Mouse (Mus musculus) layer of hippocampus, postnatal 25 days (tissue): ENCODE measurements around the gene S1pr2. TPM values are rescaled to one million over a fixed set of nuclear protein-coding genes. Genes with fewer than 3 reads are reported as not detected.
"Not testable (repeated sequence)": the region's sequence is repeated elsewhere in the genome, so short reads cannot be mapped to it uniquely, and the experiment has no call there.

Source experiments
- DNase-seq, 2 experiments: peaks; one replicate each; pipeline ENCODE4 v3.0.0; 2022; ENCODE audit warnings: mixed read lengths in 2 of 2, low spot score in 1 of 2; ENCODE audit errors: extremely low spot score in 1 of 2
- total RNA-seq, 2 experiments: library from RNA; stranded (reverse); gene quantifications; 2 replicates each; pipeline ENCODE4 v1.2.3; 2021

The S1pr2 gene
- 1 to 10 TPM; 2.5 to 3.6 TPM for total RNA-seq

DNA sequence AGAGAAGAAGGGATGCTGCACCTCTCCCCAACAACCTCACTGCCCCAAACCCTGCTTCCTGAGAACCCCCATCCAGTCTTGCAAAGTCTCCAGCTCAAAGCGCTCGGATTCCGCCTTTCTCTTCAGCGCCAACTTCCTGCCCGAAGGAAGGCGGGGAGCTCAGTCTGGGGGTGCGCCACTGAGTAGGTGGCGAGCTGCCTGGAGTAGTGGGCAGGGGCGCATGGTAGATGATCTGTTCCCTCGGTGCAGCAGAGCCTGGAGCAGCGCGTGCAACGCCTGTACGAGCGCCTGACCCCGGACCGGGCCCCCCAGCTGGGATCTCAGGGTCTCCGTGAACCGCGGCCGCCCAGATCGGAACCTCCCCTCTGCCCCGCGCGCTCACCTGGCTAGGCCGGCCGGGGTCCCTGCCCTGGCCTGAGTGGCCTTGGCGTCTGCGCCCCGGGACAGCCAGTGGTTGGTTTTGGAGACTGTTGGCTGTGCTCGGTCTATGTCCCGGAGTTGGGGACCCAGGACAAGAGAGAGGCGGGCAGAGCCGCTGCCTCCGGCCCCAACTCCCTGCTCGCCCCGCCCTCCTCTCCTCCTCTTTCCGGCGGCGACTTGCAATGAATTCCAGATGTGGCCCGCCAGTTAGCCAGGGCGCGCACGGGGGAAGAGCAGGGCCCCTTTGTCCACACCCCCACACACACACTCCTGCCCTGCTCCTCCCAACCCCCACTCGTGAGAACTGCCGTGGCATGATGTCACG lies at the start of gene S1pr2:
S1pr2 (minus strand) TSS at position 566 of the 745 bp plus-strand sequence.
- DNase-seq: peak; percentile 19 to 31

DNA sequence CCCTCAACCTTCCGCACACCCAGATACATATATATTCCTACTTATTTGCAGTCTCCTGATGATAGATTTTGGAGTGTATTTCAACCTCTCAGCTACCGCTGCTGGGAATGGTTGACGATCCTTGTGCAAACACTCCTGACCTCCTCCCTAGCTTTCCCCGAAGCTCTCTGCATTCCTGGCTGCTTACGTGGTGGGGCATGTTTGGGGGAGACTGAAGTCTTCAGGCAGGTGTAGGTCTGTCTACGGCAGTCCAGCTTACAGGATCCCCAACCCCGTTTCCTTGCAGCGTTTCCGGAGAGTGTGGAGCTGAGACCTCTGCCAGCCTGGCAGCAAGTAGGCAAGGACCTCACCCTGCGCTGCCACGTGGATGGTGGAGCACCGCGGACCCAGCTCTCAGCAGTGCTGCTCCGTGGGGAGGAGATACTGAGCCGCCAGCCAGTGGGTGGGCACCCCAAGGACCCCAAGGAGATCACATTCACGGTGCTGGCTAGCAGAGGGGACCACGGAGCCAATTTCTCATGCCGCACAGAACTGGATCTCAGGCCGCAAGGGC lies 48.8 kb upstream of the S1pr2 start:
- no peak for DNase-seq

DNA sequence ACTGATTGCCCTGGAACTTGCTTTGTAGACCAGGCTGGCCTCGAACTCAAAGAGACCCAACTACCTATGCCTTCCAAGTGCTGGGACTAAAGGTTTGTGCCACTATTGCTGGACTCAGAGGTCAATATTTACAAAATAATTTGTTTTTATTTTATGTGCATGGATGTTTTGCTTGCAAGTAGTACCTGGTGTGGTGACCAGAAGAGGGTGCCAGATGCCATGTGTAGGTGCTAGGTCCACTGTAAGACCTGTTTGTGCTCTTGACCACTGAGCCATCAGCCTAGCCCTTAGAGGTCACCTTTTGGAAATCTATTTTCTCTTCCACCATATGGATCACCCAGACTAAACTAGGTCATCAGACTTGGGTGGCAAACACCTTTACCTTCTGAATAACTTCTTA lies 46.1 kb upstream of the S1pr2 start:
- no peak for DNase-seq

DNA sequence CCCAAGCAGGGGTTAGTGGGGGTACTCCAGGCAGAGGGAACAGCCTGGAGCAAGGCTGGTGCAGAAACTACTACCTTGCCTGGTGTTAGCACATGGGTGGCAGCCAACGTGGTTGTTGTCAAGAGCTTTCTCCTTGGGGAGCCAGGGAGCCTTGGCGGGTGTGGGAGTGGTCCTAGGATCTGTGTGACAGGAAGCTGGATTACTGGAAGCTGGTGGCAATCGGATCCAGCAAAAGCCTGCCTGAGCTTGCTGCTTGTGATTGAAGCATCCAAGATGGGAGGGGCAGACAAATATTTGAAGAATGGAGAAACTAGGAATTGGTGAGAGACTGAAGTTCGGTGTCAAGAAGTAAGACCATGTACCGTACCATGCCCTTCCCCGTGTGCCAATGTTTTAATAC lies 45.7 kb upstream of the S1pr2 start:
- DNase-seq: no peak

DNA sequence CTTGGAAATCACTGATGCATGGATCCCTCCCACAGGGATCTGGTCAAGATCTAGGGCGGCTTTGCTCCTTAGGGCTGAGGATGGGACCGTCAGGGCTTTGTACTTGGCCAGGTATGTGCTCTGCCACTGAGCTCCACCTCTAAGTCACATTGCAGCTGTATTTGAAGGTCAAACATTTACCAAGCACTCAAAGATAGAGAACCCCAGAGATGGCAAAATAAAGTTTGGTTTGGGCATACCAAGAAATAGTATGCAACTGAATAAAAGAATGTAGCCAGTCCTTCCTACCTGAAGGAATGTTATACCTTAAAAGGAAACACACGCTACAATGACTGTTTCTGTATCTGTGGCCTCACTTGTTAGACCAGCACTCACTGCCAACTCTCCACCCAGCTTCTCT lies 44.8 kb upstream of the S1pr2 start:
- DNase-seq: no peak

DNA sequence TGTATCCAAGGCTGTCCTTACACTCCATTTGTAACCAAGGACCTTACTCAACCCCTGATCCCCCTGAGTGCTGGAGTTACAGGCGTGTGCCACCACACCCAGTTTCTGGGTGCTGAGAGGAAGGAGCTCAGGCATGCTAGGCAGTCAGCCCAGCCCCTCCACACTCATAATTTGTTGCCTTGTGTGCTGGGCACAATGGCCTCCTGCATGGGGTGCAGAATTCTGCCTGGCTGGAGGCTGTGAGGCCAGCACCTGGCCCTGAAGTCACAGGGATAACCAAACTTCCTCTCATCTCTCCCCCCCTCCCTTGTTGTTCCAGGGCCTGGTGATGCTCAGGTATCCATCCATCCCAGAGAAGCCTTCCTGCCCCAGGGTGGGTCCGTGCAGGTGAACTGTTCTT lies 42.0 kb upstream of the S1pr2 start:
- DNase-seq: no peak

DNA sequence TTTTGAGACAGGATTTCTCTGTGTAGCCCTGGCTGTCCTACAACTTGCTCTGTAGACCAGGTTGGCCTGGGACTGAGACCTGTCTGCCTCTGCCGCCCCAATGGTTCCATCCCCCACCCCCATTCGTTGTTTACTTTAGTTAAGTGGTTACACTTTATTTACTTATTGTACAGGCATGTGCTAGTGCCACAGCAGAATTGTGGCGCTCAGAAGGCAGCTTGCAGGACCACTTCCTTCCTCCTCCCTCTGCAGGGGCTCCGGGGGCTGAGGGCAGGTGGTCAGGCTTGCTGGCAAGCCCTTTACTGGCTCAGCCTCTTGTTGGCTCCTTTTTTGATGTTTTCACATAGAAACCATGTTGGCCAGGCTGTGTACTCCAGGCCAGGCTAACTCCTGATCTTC lies 40.6 kb upstream of the S1pr2 start:
- no peak for DNase-seq

DNA sequence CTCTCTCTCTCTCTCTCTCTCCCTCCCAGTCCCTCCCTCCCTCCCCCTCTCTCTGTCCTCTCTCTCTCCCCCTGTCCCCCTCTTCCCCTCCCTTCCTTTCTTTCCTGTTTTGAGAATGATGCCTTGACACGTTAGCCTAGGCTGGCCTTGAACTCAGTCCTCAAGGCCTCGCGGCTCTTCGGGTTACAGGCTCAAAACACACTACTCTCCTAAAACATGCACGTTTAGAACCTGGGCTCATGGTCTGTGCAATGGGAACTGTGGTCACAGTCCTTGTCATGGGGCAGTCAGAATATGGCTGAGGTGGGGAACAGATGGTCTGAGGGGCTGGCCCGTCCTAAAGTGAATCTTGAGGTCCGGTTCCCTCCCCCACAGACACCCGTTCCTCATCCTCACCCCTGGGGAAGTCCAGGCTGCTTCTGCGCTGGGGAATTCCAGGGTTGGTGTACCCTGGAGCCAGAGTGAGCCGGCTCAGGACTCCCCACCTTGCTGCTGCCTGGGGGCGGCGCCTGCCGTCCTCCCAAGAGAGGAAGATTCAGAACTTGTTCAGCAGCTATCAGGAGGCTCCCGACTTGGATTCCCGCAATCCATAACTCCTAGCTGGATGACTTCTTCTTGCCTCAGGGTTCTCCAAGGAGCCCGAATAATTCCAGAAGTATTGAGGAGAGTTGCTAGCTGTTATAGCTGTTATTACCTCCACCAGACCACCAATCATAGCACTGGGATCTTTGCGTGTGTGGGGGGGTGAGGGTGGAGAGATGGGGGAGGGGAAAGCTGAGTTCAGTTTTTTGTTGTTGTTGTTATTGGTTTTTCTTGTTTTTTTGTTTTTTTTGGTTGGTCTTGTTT lies 40.0 kb upstream of the S1pr2 start:
- no peak for DNase-seq

DNA sequence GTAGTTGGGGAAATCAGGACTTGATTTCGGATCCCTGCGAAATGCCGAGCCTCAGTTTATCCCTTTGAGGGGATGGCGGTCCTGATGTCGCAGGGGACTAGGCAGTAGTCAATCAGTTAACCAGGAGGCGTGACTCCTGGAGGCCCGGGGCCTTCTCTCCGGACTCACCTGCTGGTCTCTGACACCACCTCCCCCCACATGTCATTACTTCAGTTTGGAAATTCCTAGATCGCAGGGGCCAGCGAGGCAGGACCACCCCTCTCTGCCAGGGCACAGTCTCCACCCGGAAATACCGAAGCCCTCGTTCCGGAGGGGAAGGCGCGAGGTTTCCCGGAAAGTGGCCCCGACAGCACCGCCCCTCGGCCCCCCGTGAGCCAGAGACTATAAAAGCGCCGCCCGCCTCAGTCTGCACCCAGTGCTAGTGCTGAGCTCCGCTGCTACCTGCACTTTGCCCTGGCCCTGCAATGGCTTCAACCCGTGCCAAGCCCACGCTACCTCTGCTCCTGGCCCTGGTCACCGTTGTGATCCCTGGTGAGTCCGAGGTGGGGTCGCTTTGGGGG lies 39.1 kb upstream of the S1pr2 start, which contains the start of gene Icam1:
Icam1 (plus strand) TSS at position 415 of the 560 bp plus-strand sequence.
- peak in 1 of 2 experiments; percentile 19 for DNase-seq

DNA sequence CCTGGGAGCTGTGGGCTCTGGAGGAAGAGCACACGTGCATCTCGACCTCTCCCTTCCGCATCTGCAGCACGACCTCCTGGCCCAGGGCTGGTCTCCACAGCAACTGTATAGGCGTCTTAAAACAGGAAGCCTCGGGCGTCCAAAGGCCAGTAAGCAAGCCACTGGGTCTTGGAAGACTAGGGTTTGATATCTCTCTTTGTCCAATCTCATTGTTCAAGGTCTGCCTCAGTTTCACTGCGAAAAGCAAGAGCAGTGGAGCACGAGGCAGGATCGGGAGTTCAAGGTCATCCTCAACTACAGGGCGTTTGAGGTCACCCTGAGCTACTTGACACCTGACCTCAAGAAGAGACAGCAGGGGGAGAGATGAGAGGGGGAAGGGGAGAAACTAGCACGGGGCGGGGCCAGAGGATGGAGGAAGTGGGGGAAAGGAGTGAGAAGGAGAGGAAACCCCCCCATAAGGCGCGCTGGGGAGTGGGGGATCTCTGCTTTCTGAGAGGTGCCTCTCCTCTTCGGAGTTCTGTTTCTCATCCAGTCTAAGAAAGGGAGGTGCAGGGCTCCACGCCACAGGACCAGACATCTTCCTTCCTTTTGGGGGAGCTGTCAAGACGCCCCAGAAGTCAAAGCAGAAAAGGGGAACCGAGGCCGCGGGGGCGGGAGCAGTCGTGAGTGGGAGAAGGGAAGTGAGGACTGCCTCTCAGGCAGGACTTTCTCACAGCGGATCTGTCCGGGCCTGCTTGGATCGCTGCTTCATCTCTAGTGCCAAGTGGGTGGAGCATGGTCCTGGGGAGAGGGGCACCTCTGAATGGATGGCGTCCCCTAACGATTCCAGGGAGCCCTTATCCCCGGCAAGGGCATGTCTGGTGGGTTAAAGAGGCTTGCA lies 38.4 kb upstream of the S1pr2 start:
- DNase-seq: peak in 1 of 2 experiments; percentile 13

DNA sequence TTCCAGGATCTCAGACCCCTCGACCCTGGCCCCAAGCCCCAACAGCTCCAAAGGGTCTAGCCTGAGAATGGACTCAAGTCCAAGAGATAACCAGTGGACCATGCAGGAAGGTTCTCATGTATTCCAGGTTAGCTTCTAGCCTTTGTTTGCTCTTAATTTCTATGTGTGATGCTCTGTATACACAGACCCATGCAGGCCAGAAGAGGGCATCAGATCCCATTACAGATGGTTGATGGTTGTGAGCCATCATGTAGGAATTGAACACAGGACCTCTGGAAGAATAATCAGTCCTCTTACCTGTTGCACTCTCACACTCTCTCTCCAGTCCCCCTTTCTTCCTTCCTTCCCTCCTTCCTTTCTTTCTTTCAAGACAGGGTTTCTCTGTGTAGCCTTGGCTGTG lies 35.8 kb upstream of the S1pr2 start:
- DNase-seq: no peak

DNA sequence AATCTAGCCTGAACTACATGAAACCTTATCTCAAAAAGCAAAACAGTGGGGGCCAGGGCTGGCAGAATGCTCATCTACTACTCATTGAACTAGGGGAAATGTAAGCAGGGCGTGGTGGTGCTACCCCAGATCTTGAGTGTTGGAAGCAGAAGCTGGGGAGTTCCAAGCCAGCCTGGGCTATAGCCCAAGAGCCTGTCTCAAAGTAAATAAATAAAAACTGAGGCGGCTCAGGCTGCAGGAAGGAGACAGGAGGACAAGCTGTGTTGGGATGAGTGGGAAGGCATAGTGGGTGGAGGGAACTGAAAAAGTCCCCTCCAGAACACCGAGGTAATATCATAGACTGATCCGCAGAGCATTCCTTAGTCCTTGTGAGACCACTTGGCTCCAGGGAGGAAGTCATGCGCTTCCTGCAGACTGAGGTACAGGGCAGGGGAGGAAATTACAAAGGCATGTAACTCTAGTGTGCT lies 35.3 kb upstream of the S1pr2 start:
- DNase-seq: no peak

DNA sequence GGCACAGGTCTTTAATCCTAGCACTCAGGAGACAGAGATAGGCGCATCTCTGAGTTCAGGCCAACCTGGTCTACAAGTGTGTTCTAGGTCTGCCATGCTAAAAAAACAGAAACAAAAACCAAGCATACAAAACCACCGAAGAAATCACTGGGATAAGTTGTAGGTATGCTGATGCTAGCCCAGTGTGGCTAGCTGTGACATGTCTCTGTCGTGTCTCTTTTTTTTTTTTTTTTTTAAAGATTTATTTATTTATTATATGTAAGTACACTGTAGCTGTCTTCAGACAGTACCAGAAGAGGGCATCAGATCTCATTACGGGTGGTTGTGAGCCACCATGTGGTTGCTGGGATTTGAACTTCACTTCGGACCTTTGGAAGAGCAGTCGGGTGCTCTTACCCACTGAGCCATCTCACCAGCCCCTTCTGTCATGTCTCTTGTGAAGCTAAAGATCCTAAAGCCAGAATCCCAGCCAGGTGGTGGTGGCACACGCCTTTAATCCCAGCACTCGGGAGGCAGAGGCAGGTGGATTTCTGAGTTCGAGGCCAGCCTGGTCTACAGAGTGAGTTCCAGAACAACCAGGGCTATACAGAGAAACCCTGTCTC lies 34.5 kb upstream of the S1pr2 start:
- DNase-seq: not testable (repeated sequence)

DNA sequence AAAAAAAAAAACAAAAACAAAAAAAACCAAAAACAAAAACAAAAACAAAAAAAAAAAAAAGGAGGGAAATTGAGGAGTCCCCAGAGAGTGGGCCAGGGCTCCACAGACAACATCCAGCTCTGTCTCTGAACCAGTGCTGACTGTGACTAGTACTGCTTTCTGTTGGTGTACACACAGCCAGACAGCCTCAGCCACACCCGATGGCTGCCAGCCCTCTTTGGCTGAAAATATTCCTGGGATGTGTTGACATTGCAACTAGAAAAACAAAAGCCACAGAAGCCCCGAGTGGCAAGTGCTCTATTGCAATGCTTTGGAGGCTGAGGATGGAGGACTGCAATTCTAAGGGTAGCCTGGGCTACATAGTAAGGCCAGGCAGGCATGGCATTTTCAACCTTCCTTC lies 33.8 kb upstream of the S1pr2 start:
- DNase-seq: no peak

DNA sequence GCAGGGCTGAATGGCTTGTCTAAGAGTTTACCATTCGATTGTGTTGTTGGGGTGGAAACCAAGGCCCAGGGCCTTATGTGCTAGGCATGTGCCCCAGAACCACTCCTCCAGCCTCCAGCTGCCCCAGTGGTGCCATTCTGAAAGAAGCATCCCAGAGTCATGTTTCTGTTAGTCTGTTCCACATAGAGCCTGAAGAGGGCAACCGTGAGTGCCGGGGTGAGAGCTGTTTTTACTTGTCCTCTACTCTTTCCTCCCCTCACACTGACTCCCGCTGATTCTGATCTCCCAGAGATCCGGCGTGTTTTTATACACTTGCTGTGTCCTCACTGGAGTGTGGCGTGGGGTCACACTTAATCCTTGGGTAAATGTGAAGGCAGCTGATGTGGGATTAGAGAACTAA lies 31.4 kb upstream of the S1pr2 start:
- DNase-seq: no peak

DNA sequence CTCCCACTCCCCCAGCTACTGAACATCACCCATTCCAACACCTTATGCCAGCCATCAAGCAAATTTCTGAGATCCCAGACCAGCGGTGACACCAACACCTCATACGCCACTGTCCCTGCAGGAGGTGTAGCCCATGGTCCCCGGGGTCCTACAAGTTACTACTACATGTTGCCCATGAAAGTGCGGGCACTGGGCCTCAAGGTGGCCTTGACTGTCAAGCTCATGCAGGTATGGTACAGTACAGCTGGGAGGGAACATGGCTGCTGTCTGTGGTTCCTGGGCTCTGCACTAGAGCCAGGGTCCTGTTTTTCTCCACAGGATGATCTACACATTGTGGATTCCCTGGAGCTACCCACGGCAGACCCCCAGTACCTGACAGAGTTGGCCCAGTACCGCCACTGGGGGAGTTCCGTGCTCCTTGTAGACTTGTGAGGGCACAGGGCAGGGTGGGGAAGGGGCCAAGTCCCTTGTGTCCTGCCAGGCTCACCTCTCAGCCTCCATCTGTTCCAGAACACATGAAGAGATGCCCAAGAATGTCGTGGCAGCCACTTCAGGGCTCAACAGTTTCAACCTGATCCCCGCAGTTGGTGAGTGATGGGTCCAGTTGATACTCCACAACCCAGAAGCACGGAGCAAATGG lies 30.9 kb upstream of the S1pr2 start:
- no peak for DNase-seq

DNA sequence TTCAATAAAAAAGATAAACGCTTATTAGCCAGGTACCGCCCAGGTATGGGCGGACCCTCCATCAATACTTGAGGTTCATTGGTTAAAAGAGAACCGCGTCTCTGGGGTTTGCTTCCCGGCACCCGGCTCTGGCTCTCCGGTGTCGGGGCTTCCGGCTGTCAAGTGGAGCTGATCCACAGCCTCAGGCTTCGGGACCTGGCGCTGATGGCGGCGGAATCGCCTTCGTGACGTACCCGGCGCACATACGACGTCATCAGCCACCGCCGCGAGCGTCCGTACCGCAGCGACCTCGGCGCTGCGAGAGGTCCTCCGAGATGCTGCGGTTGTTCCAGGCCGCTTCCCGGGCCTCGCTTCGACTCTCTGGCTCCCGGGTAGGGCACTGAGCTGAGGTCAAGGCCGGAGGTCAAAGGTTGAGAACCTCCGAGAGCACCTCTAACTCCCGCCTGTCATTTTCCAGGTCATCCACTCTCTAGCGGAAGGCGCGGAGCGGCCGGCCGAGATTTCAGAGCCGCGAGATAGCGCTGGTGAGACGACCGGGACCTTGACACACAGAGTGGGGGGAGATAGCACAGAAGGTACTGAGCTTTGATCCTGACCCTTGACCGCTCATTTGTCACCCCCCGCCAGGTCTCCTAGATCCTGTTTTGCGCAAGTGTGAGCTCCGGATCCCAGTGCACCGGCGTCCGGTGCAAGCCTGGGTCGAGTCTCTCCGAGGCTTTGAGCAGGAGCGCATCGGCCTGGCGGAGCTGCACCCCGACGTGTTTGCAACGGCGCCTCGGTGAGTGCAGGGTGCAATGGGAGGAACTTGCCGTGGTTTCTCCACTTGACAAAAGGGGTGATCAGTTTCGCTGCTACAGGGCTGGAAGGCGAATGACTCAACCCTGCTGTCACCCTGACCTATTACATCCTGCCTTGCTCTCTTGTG lies 26.3 kb upstream of the S1pr2 start, which contains the start of gene Mrpl4:
Mrpl4 (plus strand) TSS at position 112 of the 925 bp plus-strand sequence.
- peak; percentile 93 to 95 for DNase-seq

DNA sequence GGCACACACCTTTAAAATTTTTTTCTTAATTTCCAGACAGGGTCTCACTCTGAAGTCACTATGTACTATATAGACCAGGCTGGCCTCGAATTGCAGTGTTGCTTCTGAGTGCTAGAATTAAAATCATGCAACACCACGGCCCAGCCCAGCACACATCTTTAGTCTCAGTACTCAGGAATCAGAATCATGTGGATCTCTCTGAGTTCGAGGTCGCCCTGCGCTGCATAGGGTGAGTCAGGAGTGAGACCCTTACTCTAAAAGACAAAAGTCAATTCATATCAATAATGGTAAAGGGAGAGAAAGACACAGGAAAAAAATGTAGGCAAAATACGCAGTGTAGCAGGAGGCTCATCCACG lies 25.7 kb upstream of the S1pr2 start:
- no peak for DNase-seq
